Mouse (Mus musculus) activated CD4-positive, CD25-positive, alpha-beta regulatory T cell, adult 4 months (primary cell): ENCODE data around the gene Sema4g. TPM values are rescaled to one million over a fixed set of nuclear protein-coding genes. Genes with fewer than 3 reads are reported as not detected.
"Not testable (repeated sequence)": the region's sequence is repeated elsewhere in the genome, so short reads cannot be mapped to it uniquely, and the experiment has no call there.

Source experiments
- ATAC-seq: one replicate; pipeline ENCODE4 v1.8.0; 2017
- polyA plus RNA-seq, 2 experiments: library from polyadenylated mRNA; unstranded; fragments of 100-300 nt; shearing (Covaris generic); gene quantifications; one replicate each; pipeline ENCODE4 v1.2.1; 2017

The Sema4g gene
- polyA plus RNA-seq, 2 experiments from 2014 or later, result 0.24 TPM; not detected in 1

DNA sequence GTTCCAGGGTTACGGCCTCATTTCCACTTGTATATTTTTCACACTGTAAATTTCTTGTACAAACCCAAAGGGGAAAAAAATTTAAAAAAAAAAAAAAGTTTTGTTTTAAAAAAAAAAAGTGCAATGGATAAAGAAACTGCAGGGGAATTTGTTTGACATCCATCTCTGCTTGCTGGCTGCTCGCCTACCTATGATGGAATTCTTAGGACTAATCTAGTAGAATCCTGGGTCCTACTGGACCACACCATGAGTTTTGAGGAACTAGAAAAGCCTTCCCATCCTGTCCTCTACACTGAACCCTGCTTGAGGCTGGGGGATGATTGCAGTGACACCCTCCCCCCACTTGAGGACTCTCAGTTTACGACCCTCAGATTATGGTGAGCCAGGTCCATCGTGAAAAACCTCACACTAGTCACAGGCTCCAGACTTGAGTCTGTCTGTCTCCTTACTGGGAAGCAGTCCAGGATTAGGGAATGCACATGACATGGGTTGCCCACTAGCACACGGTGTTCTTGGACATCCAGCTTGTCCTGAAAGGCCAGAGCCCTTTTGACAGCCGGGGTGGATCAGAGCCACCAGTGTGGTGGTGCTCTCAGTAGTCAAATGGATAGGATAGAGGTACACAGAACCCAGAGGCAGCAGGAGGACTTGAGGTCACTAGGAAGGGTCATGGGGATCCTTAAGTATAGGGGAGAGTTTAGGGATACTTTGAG, 38.2 kb downstream of the Sema4g start:
- no peak for ATAC-seq

DNA sequence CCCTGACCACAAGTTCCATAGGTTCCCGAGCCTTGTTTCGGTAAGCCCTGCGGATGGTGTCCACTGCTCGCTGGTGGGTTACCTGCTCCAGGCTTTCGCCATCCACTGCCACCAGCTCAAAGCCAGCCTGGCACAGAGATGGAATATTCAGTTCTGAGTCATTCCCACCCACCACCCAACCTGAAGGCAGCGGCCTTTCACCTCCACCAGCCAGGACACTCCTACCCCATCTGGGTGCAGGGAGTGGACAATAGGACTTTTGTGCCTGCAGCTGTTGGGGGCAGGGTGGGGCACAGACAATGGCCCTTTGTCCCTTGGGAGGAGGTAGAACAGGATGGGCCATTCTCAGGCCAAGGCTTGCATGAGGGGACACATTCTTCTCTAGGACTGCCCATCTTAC, 38.9 kb downstream of the Sema4g start:
- no peak for ATAC-seq

DNA sequence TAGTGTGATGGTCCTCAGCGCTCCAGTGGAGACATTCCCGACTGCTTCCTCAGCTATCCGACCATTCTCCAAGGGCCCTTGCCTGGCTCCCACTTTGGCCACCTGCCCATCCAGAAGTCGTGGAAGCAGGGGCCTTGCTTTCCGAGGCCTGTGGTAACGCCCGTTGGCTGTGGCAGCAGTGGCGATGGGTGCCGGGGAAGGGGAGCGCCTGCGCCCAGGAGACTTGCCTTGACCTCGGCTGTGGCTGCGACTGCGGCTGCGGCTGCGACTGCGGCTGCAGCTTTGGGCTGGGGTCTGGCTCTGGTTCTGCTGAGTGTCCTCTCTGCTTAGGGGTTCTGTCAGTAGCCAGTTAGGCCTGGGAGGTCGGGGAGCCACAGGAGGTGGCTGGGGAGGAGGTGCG, 39.8 kb downstream of the Sema4g start:
- no peak for ATAC-seq

DNA sequence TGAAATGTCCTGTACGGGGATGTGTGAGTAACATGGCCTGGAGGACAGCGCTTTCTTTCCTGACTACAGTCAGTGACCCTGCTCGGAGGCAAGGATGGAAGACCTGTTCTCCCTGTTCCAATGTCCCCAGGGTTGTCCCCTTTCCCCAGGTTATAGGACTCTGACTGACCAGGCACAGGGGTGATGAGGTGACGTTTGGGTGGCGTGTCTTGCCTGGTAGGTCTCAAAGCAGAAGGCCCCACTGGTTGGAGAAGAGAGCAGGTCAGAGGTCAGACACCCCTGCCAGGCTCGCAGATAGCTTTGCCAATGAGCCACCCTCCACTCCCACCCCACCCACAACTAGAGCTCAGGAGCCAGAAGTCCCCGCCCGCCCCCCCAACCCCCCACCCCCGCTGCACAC, 40.7 kb downstream of the Sema4g start:
- no peak for ATAC-seq

DNA sequence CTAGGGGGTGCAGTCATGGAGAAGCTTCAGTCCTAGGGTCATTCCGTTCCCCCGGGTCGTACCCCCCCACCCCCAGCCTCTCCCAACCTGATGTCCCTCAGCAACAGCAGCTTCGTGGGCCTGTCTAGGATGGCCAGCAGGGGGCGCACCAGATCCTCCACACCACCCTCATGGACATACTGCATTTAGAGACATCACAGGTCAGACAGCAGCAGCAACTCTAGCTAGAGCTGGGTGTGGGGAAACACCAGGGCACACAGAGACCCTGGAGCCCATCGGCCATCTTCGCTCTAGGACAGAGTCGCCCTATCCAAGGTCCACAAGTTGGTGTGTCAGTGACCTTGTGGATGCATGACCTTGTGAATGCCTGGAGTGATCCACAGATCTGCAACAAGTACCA, 41.2 kb downstream of the Sema4g start:
- peak; percentile 30 for ATAC-seq

DNA sequence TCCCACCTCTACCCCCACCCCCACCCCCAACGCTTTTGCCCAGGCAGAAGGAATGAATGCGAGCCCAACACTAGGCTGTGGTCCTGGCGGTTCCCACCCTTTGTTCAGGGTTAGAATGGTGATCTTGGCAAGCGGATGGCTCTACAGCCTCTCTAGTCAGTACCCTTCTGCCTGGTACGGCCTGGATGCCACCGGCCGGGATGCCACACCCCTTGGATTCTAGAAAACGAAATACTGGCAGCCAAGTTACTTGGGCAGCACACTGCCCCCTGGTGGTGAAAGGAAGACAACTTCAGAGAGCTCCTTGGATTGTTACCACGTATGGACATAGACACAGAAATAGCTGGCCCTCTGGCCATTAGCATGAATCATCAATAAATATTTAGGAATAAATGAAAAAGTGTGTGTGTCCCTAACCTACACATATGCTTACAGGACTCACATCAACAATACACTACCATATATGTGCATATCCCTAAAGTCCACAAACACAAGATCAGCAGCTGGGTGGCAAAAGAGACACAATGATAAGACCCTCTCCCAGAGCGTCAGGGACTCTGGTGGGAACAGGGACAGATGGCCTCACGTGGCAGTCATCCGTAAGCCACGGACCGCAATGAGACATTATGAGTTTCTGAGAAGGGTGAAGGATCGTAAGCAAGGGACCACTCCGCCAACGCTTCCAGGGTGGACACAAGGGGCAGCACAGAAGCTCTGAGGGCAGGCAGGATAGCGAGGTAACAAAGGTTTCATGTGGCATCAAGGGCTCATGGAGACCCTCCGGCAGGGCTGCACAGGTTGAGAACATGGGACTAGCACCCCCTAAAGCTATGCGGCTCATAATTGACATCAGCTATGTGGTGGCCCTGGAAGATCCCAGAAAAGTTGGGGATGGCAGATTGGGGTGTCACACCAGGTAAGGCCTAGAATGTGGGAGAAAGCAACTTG, 42.1 kb downstream of the Sema4g start:
- ATAC-seq, result peak; percentile 46

DNA sequence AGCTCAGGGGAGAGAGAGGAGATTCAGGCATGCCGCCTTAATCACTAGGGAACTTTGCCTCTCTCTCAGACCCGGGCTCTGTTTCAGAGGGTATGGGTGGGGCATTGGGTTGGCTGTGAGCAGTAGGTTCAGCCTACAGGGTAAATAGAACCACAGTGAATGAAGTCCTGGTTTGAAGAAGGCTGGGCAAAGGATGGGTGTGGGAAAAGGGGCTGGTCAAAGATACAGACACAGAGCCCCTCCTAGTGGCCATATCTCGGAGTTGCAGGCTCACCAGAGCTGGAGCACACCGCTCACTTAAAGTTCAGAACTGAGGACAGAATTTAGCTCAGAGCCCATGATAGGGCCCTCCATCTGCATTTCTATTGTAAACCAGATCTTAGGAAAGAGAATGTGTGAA, 42.9 kb downstream of the Sema4g start:
- ATAC-seq, result peak; percentile 64

DNA sequence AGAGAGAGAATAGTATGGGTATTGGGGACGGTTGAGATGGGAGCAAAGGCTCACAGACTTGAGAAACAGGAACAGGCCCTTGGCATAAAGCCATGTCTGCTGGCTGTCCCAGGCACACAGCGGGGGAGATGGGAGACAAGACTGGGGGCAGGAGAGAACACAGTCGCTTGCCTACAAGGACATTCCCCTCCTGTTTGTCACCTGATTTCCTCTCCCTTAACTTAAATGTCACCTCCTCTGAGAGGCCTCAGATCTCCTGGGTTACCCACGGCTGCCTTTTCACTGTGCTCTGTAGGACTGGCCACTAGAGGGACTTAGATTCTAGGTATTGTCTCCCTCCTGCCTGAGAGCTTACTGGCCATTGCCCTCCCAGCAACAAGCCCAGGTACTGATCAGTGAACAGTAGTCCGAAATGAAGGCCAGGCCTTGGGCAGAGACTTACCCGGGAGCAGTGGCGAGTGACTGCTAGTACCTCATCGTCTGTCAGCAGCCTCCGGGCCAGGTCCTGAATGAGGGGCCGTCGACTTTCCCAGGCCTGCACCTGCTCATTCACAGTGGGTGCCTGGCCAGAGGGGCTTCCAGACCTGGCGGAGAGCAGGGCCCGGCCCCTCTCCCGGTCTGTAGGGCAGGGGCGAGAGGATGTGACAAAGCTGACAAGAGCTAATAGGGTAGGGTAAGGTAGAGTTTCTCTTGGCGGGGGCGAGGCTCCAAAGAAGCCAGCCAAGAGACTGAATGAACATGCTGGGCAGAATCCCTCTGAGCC, 43.9 kb downstream of the Sema4g start:
- peak; percentile 35 for ATAC-seq

DNA sequence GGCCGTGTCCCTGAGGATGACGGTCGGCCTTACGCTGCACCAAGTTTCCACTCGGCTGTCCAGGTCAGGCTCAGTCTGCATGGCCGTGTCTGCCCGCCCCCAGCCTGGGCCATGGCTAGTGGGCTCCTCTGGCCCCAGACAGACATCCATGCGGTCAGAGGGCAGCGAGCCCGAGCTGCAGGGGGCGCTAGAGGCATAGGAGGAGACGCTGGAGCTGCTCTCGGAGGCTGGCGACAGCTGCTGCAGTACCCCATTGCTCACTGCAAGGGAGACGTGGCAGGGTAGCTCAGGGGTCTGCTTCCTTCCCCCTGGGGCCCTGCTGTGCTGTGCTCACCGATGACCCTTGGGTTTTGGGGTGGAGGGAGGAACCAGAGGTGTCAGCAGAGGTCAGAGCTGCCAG, 48.0 kb downstream of the Sema4g start:
- no peak for ATAC-seq

DNA sequence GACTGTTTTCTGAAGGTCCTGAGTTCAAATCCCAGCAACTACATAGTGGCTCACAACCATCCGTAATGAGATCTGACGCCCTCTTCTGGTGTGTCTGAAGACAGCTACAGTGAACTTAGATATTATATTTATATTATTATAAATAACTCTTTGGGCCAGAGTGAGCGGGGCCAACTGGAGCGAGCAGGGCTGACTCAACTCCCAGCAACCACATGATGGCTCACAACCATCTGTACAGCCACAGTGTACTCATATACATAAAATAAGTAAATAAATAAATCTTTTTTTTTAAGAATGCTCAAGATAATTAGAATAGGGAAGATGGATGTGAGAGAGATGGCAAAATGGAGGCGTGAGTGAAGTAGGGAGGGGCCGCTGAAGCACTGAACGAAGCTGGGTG, 49.3 kb downstream of the Sema4g start:
- not testable (repeated sequence) for ATAC-seq

DNA sequence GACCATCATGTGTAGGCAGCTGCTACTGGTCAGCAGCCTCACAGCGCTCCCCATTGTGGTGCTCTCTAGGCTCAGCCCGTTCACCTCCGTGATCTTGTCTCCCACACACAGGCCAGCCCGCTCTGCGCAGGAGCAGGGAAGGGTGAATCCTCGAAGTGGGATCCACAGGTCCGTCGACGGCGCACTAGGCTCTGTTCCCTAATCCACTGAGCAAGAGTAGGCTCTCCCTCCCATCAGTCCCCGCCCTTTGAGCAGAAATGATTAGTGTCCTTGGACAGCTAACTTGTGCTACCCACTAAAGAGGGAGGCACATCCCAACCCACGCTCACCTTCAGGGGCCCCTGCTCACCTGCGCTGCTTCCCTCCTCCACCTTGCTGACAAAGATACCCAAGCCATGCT, 51.3 kb downstream of the Sema4g start:
- ATAC-seq, result no peak

DNA sequence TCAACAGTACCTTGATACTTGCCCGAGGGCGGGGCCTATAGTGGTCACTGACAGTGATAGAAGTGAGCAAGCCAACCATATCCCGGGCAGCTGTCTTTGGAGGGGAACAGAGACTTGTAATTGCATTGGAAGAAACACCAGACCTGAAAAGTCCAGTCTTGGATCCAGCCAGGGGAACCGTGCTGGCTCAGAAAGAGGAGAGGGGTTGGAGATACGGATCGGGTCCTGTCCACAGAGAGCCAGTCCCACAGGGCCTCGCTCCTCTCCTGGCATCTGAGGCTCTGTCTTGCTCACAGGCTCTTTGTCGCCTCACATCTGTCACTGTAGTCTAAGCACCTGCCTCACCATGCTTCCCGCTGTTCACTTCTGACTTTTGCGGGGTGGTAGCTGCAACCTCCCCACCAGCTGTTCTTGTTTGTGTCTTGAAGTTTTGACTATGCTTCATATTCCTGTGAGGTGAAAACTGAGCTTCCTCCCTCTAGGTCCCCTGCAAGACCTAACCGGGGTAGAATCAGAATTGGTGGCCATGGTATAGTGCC, 55.6 kb downstream of the Sema4g start:
- ATAC-seq, result no peak

DNA sequence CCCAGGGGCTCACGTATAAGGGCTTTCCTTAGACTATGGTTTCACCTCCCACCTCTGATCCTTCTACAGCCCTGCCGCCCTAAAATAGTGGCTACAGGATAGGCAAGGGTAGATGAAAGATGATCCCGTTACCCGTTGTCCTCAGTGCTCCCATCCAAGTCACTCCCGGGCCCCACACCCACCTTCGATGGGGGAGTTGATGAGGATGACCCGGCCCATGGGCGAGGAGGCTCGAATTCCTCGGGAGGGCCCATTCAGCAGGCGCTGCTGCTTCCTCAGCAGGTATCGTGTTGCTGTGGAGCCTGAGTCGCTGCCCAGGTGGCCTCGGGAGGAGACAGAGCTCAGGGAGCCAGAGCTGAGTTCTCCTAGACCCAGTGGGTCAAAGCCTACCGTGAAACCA, 56.3 kb downstream of the Sema4g start:
- ATAC-seq, result no peak

DNA sequence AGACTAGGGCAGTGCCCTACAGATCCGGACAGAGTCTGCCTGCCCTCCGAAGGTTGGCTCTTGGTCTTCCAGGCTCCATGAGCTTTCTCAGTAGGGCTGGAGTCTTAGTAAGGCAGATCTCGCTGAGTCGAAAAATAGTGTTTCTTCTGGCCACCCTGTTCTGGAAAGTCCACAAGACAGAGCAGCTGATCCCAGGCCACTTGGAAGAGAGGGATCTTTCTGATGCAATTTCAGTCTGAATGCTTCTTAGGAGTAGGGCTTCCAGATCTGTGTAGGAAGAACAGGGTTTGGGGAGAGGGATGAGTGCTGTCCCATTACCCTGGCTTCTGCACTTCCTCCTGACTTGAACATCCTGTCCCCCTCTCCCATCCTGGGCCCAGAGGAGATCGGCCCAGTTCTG, 56.8 kb downstream of the Sema4g start, which contains the start of gene Pdzd7:
Gene Pdzd7 (minus strand): TSS at position 67 of the 400 bp plus-strand sequence.
- no peak for ATAC-seq

DNA sequence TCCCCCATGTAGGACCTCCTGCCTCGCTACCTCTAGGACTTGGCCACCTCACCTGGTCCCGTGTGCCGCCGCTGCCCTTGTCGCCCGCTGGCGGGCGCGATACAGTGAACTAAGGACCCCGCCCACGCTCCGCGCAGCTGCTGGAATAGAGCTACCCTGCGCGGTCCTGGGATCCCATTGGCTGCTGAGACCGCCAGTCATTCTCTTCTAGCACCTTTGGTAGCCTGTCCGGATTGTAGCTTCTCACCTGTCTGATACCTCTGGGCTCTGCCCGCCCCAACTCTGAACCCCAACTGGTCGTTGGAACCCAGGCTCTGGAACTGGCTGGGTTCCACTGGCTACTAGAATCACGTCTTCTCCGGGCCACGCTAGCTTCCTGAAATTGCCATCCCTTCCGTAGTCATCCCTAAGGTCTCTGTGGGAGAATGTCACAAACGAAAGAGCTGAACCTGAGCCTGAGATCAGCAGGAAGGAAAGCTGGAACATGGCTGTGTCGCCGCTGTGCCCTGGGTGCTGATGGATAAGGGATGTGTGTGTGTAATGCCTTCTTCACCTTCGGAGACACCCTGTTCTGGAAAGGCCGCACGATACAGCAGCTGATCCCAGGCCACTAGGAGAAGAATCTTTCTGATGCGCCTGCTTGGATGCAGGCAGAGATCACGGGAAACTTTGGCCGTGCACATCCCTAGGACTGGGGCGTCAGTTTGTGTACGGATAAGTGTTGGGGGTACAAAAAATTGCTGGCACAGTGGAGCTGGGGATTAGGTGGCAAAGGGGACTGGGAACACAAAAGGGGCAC, 57.8 kb downstream of the Sema4g start:
- ATAC-seq, result peak; percentile 26

DNA sequence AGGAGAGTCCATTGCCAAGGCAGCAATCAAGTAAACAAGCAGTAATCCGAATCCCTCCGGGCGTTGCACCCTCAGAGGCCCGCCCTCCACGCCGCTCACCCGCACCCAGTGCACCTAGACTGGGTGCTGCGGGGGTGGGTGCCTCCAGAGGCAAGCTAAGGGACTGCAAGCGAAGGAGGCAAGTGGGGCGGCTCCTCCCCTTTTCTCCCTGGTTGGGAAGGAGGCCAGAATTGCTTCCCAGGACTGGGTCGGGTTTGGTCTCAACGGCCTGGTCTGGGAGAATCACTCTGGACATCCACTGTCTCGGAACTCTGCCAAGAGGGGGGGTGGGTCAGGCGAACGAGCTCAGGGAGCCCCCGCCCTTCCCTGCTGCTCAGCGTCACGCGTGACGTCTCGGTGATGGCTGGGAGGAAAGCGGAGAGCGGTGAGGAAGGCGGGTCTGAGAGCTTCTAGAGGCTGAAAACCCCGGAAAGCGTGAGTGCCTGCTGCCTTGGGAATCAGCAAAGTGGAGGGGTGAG, 58.6 kb downstream of the Sema4g start, which contains the start of gene Sfxn3:
Gene Sfxn3 (plus strand): TSS at position 87 of the 518 bp plus-strand sequence.
- peak; percentile 76 for ATAC-seq

DNA sequence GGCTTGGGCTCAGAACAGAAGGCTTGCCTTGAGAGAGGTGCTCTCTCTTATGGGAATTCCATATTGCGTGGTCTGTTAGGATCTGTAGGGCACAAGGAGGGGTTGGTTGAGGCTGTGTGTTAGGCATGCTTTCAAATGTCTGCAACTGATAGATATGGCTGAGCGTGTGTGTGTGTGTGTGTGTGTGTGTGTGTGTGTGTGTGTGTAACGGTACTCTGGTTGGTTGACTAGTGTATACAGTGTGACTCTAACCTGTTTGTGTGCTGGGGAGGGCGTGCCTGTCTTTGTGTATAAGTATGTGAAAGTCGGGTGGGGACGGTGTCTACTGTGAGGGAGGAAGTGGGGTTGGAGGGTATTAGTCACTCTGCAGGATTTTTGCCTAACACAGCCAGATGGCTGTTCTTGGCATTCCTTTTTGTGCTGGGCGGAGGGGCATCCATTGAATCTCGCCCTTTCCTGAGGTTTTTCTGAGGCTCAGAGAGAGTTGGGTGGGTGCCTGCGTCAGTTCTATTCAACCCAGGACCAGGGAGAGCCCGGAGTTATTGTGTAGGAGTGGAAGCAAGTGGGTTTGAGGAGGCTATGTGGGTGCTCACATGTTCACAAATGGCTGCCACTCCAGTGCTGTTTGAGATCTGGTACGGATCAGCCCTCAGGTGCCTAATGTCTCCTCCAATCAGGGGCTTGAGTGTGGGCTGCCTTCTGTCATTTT, 59.2 kb downstream of the Sema4g start:
- peak; percentile 80 for ATAC-seq

DNA sequence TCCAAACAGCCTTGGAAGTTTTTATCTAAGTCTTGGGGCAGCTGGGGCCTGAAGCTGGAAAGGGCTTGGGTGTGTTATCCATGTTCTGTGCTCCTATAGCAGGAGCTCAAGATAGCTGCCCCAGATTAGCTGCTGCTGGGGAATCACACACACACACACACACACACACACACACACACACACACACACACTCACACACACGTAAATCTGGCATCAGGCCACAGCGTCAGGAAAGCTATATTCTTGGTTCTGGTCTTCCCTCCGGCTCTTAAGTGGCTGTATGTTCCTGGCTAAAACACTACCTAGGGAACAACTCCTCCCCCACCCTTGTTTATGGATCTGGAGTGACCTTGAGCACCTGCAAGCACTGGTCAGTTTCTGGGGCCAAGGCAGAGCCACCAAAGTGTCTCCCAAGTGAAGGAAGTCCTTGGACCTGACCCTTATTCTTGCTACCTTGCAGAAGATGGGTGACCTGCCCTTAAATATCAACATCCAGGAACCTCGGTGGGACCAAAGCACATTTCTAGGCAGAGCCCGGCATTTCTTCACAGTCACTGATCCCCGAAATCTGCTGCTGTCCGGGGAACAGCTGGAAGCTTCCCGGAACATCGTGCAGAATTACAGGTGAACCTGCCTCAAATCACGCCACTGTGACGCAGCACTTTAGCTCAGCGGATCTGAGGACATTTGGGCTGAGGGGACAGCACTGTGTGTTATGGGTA, 59.9 kb downstream of the Sema4g start:
- no peak for ATAC-seq

DNA sequence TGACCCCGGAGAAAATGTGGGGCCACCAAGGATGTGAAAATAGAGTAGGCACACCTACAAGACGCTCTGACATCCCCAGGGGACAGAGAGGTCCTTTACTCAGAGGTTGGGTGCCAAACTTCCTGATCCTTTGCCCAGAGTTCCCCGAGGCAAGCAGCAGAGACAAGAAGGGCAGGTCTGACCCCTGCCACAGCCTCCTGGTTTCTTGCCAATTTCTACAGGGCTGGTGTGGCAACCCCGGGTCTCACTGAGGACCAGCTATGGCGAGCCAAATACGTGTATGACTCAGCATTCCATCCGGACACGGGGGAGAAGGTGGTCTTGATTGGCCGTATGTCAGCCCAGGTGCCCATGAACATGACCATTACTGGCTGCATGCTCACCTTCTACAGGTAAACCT, 60.6 kb downstream of the Sema4g start:
- no peak for ATAC-seq
